Mouse (Mus musculus) MEL-GATA-1-ER (cell line): ENCODE results near the gene Myo1e.

ENCODE experiments used
- DNase-seq: peaks from one replicate; pipeline ENCODE4 v3.0.0-alpha.2; 2012; ENCODE audit warnings: low read depth; ENCODE audit errors: extremely low read depth

The Myo1e gene

GRCm38 (mm10) chr9:70277529-70277982 is 70.4 kb downstream of the Myo1e start:
- DNase-seq = no peak

DNA sequence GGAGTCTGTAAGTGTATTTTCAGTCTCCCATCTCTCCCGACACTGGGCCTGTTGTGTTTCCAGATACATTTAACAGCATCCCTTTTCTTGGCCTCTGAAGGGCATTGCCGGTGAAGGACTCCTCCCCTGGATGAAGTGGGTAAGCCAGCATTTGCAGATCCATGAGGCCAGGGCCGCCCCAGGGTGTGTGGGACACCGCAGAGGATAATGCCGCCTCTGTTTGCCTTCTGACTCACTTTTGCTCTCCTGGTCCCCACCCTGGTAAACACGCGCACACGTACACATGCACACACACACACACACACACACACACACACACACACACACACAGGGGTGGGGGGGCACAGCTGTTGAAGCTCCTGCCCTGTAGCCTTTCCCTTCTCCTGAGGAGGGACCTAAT is 74.3 kb downstream of the Myo1e start:
- DNase-seq = no peak

DNA sequence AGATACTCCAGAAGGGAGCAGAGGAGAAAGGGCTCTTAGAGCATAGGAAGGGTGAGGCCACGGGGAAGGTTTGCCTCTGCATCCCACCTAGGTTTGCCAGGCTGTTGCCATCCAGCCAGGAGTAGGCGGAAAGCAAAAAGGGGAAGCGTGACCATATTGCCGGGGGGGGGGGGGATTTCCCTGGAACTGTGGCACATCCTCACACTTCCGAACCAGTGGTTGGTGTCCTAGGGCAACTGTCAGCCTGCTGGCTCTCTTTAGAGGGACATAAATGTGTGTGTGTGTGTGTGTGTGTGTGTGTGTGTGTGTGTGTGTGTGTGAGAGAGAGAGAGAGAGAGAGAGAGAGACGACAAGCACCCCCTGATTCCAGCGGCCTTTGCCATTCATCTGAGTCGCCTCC is 75.0 kb downstream of the Myo1e start:
- DNase-seq = no peak

DNA sequence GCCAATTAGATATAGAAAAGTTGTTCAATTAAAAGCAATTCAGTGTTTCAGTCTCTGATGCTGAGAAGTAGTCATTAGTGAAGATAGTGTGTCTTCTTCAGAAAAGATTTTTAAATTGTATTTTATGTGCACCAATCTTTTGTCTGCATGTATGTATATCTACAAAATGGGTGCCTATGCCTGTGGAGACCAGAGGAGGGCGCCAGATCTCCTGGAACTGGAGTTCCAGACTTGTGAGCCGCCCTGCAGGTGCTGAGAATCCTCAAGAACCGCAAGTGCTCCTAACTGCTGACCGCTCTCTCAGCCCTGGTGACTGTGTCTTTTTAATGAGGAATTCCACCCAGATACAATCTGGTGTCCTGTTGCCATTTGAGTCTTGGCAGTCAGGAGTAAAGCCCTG is 76.0 kb downstream of the Myo1e start:
- no peak for DNase-seq

- no peak for DNase-seq
These were observed 77.5 kb downstream of the Myo1e start for GRCm38 (mm10) chr9:70284584-70285140.

- no peak for DNase-seq
These were observed 83.6 kb downstream of the Myo1e start for GRCm38 (mm10) chr9:70290785-70291184.

DNA sequence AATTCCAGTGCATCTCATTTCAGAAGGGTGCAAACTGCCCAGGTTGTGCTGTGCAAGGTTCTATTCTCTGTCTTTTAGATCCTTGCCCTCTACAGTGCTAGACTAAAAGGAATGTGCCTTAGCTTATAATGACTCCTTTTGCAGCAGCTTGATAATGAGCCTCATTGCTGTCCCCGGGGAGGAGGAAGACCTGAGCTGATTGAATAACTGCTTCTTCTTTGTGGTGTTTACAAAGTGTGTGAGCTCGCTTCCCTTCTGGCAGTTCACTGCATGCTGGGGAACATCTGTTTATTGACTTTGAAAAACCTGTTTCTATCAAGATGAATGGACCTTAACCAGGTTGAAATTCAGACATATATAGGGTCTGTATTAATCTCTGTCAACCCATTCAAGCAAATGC is 89.8 kb downstream of the Myo1e start:
- DNase-seq = no peak

DNA sequence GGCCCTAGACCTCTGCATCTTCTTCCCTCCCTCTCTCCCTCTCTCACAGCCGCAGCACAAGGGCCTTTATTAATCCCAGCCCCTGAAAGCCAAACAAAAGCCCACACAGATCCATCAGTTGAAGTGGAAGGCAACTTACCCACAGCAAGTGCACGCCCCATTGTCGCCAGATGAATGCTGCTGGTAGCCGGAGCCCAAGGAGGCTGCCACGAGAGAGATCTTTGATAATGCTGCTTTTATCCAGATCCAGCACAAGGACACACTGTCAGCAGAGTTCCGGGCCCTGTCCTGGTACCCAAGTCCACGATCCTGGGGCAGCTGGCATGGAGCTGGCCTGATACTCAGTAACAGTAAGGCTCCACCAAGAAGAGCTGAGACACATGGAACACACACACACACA is 91.1 kb downstream of the Myo1e start:
- DNase-seq = no peak

DNA sequence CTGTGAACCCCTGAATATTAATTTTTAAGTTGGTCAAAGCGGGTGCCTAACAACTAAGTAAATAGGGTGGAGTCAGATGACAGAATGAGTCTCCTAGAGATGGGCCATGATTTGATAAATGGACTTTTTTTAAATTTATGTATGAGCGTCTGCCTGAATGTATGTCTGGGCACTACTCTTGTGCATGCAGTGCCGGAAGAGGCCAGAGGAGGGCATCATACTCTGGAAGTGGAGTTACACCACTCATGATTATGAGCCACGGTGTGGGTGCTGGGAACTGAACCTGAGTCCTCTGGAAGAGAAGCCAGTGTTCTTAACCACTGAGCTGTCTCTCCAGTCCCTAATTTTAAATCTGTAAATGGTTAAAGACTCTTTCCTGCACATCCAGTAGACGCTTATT is 93.6 kb downstream of the Myo1e start:
- DNase-seq = no peak

- no peak for DNase-seq
These were observed 94.4 kb downstream of the Myo1e start for GRCm38 (mm10) chr9:70301598-70301997.

DNA sequence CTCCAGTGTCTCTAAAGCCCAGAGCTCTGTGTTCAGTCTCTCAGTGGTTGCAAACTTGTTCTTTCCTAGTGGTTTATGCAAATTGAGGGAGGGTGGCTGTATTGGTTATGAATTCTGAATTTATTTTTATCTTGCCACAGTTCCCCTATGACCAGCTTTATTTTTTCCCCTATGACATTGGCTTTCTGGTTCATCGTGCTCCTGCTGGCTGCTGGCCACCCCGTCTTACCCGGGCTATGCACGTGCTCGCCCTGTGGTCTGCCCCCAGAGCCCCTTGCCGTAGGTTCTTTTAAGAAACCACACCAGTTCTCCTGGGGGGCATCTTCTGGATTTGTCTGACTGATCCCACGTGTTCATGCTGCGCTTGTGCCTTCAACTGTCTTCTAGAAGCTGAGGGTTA is 97.8 kb downstream of the Myo1e start:
- DNase-seq = no peak

GRCm38 (mm10) chr9:70310046-70310445 is 102.9 kb downstream of the Myo1e start:
- no peak for DNase-seq

- no peak for DNase-seq
These were observed 106.9 kb downstream of the Myo1e start for GRCm38 (mm10) chr9:70314019-70314418.

- no peak for DNase-seq
These were observed 108.0 kb downstream of the Myo1e start for GRCm38 (mm10) chr9:70315130-70315529.

- no peak for DNase-seq
These were observed 111.5 kb downstream of the Myo1e start for GRCm38 (mm10) chr9:70318601-70319000.

DNA sequence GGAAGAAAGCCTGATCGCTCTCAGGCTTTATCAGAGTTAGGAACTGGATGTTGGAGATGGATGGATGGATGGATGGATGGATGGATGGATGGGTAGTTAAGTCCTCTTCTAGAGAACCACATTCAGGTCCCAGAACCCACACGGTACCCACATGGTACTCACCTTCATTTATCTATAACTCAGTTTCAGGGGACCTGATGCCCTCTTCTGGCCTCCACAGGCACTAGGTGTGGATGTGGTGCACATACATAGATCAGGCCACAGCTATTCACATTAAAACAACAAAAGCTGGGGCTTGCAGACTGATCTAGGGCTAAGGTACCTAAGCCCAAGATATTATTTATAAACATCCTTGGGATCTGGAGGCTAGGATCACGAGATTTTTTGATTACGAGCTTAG is 117.2 kb downstream of the Myo1e start:
- no peak for DNase-seq

GRCm38 (mm10) chr9:70325880-70326595 is 118.9 kb downstream of the Myo1e start:
- DNase-seq = no peak

DNA sequence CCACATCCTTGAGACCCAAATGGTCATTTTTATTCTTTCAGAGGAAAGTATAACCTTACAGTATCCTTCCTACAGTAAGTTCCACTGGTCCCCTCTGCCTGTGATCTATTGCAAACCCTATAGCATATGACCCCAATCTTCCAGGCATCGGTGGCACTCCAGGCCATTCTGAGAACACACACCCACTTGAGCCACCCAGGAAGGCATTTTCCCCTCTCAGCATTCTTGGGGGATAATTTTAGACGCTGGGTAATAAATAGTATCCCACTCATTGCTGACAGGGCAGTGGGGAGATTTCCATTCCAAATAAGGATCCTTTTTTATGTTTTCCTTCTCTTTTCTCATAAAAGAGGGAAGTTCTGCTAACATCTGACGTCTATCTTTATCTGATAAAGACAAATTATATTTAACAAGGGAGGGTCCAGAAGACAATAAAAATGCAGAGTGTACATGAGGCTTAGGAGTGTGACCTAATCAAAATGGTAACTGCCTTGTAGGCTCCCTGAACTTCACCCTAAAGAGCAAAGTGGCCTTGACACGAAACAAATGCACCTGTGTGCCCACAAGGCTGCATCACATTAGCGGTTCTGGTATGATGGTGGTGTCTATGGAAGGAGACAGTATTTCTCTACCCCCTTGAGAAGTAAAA is 121.2 kb downstream of the Myo1e start:
- DNase-seq = no peak

DNA sequence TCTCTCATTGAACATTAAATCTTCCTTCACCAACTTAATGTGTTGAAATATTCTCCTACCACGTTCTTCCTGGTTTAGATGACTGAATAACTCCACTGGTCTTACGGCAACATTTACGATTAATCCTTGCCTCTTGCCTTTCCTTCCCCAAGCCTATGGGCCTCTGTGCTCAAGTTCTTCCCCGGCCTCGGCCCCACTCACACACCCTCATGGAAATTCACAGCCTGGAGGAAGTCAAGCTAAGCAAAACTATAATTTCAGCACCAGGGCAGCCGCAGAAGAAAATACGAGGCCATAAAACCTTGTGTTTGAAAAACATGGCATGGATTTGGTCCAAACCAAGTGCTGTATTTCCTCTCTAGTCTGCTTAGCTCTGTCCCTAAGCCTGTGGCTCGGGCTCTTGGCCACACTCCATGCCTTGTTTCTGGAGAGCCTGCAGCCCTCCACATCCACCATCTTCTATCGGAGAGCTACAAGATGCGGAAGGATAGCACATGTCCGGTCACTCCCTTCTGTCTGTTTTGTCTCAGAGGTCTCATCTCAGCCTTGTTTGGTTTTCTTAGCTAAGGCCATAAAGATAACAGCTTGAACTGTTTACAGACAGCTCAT is 124.7 kb downstream of the Myo1e start:
- DNase-seq = no peak

- no peak for DNase-seq
These were observed 131.2 kb downstream of the Myo1e start for GRCm38 (mm10) chr9:70338391-70338790.

- DNase-seq = no peak
These were observed 131.7 kb downstream of the Myo1e start for GRCm38 (mm10) chr9:70338894-70339293.

DNA sequence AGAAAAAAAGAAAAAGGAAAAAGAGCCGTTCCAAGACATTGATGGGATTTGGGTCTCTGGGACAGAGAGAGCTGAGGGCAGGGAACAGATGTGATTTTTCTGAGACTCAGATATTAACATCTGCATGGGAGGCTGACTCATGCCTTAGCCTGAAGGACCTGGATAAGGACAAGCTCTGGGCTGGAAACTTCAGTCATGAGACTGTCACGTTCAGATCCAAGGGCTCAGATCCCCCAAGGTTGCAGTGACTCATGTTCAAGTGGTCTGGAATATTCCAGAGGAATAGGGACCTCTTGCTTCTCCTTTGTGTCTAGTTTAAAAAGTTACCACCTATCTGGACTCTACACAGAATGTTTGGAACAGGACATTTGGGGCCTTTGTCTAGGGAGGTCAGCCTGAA is 142.1 kb downstream of the Myo1e start:
- no peak for DNase-seq
